Mouse (Mus musculus) stomach, postnatal 0 days (tissue): ENCODE results near the gene Tcta.

ENCODE experiments used
- CTCF ChIP-seq: IDR thresholded peaks from 2 replicates; pipeline ENCODE4 v1.5.1; 2016; ENCODE audit warnings: antibody characterized with exemption, low read depth, mild to moderate bottlenecking, moderate library complexity
- EP300 ChIP-seq: optimal IDR thresholded peaks from 2 replicates; pipeline ENCODE3; 2016; ENCODE audit warnings: antibody characterized with exemption

- TF ChIP-seq EP300 (no peak), CTCF (no peak)
These were observed 30.7 kb downstream of the Tcta start for GRCm38 (mm10) chr9:108275331-108275659.
